Mouse (Mus musculus): ENCODE data around the gene Terf2ip.

- TF ChIP-seq GATA1 (IDR thresholded peaks at IDR 0.05; ENCODE audit: borderline replicate concordance, low read length) (no peak), FLI1 (IDR thresholded peaks at IDR 0.05; ENCODE audit: low read length) (no peak)
Observed at GRCm38 (mm10) chr8:111967246-111967870, 43.8 kb upstream of the Terf2ip start.

All from megakaryocyte, embryonic 14.5 days (primary cell).